Mouse (Mus musculus) kidney, embryonic 15.5 days (tissue): ENCODE measurements around the gene Snx9. TPM values are rescaled to one million over a fixed set of nuclear protein-coding genes. Genes with fewer than 3 reads are reported as not detected.

Experiments used
- ATAC-seq: fragments of 200-750 bp; cut with Nextera tagmentation; replicated peaks from 2 replicates; pipeline ENCODE4 v1.8.0; 2017; ENCODE audit warnings: moderate TSS enrichment; ENCODE audit not compliant: low FRiP score
- H3K27ac ChIP-seq: fragments of 300-500 bp; sonication (generic); 2 replicates; pipeline ENCODE4 v1.5.1; 2015; ENCODE audit warnings: mild to moderate bottlenecking, inconsistent platforms
- H3K27me3 ChIP-seq: fragments of 300-500 bp; sonication (generic); 2 replicates; pipeline ENCODE4 v1.6.1; 2015; ENCODE audit warnings: inconsistent platforms
- H3K36me3 ChIP-seq: fragments of 300-500 bp; sonication (generic); 2 replicates; pipeline ENCODE4 v1.6.1; 2015; ENCODE audit warnings: inconsistent platforms
- H3K4me1 ChIP-seq: fragments of 300-500 bp; sonication (generic); 2 replicates; pipeline ENCODE4 v1.6.1; 2015; ENCODE audit warnings: inconsistent platforms
- H3K4me2 ChIP-seq: fragments of 300-500 bp; sonication (generic); 2 replicates; pipeline ENCODE4 v1.6.1; 2015; ENCODE audit warnings: moderate library complexity, mild to moderate bottlenecking, inconsistent platforms
- H3K4me3 ChIP-seq: fragments of 300-500 bp; sonication (generic); replicated peaks from 2 replicates; pipeline ENCODE4 v1.5.1; 2015; ENCODE audit warnings: mild to moderate bottlenecking, inconsistent platforms
- H3K9ac ChIP-seq: fragments of 300-500 bp; sonication (generic); 2 replicates; pipeline ENCODE4 v1.6.1; 2015; ENCODE audit warnings: mild to moderate bottlenecking, inconsistent platforms
- H3K9me3 ChIP-seq: fragments of 300-500 bp; sonication (generic); replicated peaks from 2 replicates; pipeline ENCODE4 v1.6.1; 2016; ENCODE audit warnings: inconsistent platforms
- WGBS: fragments of 180-500 bp; shearing (Covaris S2); methylation state at CpG from one replicate; pipeline ENCODE4 v1.1.7; 2015; ENCODE audit warnings: mixed read lengths; 5-methylcytosine and 5-hydroxymethylcytosine counted together
- polyA plus RNA-seq: library from polyadenylated mRNA; unstranded; fragments of >200 nt; fragmentation: Nextera tagmentation; extraction: Ambion mirVana; gene quantifications from 2 replicates; pipeline ENCODE4 v1.2.1, GENCODE M21; 2015

Snx9 gene
- polyA plus RNA-seq, 1 experiment from 2014 or later = 36.4 TPM

GRCm38 (mm10) chr17:5921954-5922353, 80.8 kb downstream of the Snx9 start:
- H3K9ac ChIP-seq = no peak overlapping the region
- no peak overlapping the region for H3K4me3 ChIP-seq
- ATAC-seq = no peak
- WGBS = 93% methylated on average over 8 of the region's 8 CpGs
- H3K36me3 ChIP-seq = peaks cover 90% of the 10 kb centered on the region
- H3K9me3 ChIP-seq = no peaks in the 10 kb centered on the region
- H3K27me3 ChIP-seq = no peaks in the 10 kb centered on the region
- no peaks in the 10 kb centered on the region for H3K4me1 ChIP-seq
- H3K27ac ChIP-seq = no peak overlapping the region
- no peak overlapping the region for H3K4me2 ChIP-seq

GRCm38 (mm10) chr17:5923281-5923680, 82.2 kb downstream of the Snx9 start:
- peaks cover 95% of the 10 kb centered on the region for H3K36me3 ChIP-seq

DNA sequence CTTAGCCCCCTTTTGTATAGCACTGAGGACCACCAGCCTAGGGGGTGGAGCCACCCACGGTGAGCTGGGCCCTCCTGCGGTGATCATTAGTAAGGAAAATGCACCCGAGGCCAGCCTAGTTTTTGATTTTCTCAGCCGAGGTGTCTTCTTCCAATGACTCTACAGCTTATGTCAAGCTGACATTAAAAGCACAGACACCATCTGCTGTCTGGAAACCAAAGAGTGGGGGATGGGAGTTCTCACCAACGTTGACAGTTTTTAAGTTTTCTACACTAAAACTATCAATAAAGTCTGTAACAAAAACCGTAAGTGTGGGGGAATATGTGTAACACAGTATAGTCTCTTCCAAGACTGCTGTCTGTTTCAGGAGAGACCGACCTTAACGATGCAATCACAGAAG, 83.1 kb downstream of the Snx9 start:
- Histone ChIP-seq H3K9me3 (no peaks in the 10 kb centered on the region), H3K4me2 (no peak overlapping the region), H3K4me1 (no peaks in the 10 kb centered on the region), H3K9ac (no peak overlapping the region), H3K4me3 (no peak overlapping the region), H3K27me3 (no peaks in the 10 kb centered on the region), H3K36me3 (peaks cover 95% of the 10 kb centered on the region), H3K27ac (no peak overlapping the region)
- 60% methylated on average over 8 of the region's 8 CpGs for WGBS
- ATAC-seq = no peak

More at GRCm38 (mm10) chr17:5923281-5923680, 82.2 kb downstream of the Snx9 start:
- H3K4me2 ChIP-seq = no peak overlapping the region
- no peak overlapping the region for H3K27ac ChIP-seq
- no peaks in the 10 kb centered on the region for H3K27me3 ChIP-seq
- H3K4me1 ChIP-seq = no peaks in the 10 kb centered on the region
- H3K9ac ChIP-seq = no peak overlapping the region
- 77% methylated on average over 9 of the region's 9 CpGs for WGBS
- ATAC-seq = no peak
- no peak overlapping the region for H3K4me3 ChIP-seq
- H3K9me3 ChIP-seq = no peaks in the 10 kb centered on the region

- no peak for ATAC-seq
- no peak overlapping the region for H3K27ac ChIP-seq
- WGBS = 52% methylated on average over 7 of the region's 7 CpGs
Measured at GRCm38 (mm10) chr17:5926710-5927109, 85.6 kb downstream of the Snx9 start.

DNA sequence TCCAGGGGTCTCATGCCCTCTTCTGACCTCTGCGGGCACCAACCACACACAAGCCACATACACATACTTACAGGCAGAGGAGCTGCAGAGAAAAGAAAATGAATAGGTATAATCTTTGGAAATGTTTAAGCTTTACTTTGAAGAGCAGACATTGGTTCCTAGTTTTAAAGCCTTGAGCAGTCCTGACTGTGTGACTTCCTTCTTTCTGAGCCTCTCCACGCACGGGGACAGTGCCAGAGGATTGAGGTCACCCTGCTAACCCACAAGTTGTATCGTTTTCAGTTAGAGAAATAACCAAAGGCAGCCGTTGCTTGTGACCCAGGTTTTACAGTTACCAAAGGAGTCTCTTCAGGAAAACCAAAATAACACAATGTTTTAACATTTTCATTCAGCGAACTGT, 87.9 kb downstream of the Snx9 start:
- ATAC-seq = no peak
- Histone ChIP-seq H3K9ac (no peak overlapping the region), H3K4me2 (no peak overlapping the region), H3K36me3 (peaks cover 65% of the 10 kb centered on the region), H3K27ac (no peak overlapping the region), H3K4me3 (no peak overlapping the region), H3K4me1 (no peaks in the 10 kb centered on the region), H3K27me3 (no peaks in the 10 kb centered on the region), H3K9me3 (no peaks in the 10 kb centered on the region)
- WGBS = 86% methylated on average over 6 of the region's 6 CpGs

More at GRCm38 (mm10) chr17:5926710-5927109, 85.6 kb downstream of the Snx9 start:
- no peaks in the 10 kb centered on the region for H3K27me3 ChIP-seq
- H3K9me3 ChIP-seq = no peaks in the 10 kb centered on the region
- H3K36me3 ChIP-seq = peaks cover 87% of the 10 kb centered on the region
- H3K4me2 ChIP-seq = no peak overlapping the region
- H3K9ac ChIP-seq = no peak overlapping the region
- no peaks in the 10 kb centered on the region for H3K4me1 ChIP-seq
- no peak overlapping the region for H3K4me3 ChIP-seq

GRCm38 (mm10) chr17:5932161-5932560, 91.0 kb downstream of the Snx9 start:
- H3K36me3 ChIP-seq = peaks cover 38% of the 10 kb centered on the region
- no peaks in the 10 kb centered on the region for H3K27me3 ChIP-seq
- H3K9me3 ChIP-seq = no peaks in the 10 kb centered on the region
- no peak for ATAC-seq
- no peak overlapping the region for H3K4me3 ChIP-seq
- WGBS = 63% methylated on average over 5 of the region's 5 CpGs
- peaks cover 20% of the 10 kb centered on the region for H3K4me1 ChIP-seq
- no peak overlapping the region for H3K9ac ChIP-seq
- H3K27ac ChIP-seq = no peak overlapping the region
- no peak overlapping the region for H3K4me2 ChIP-seq

- H3K27me3 ChIP-seq = 0 out of 2 replicates have a peak, but pooled peaks cover under 1% of the 10 kb centered on the region
- H3K36me3 ChIP-seq = peaks cover 12% of the 10 kb centered on the region
- peak overlapping the region; percentile 52 for H3K9ac ChIP-seq
- 2% methylated on average over 30 of the region's 30 CpGs for WGBS
- peak; percentile 90 for ATAC-seq
- H3K27ac ChIP-seq = peak overlapping the region; percentile 70
- H3K4me1 ChIP-seq = peaks cover 20% of the 10 kb centered on the region
- H3K4me2 ChIP-seq = peak overlapping the region; percentile 79
- no peaks in the 10 kb centered on the region for H3K9me3 ChIP-seq
- peak overlapping the region; percentile 42 for H3K4me3 ChIP-seq
Measured at GRCm38 (mm10) chr17:5934554-5935324, 93.6 kb downstream of the Snx9 start.

GRCm38 (mm10) chr17:5935680-5936079, 94.6 kb downstream of the Snx9 start:
- no peak overlapping the region for H3K4me3 ChIP-seq
- whole genome bisulfite sequencing = 59% methylated on average over 3 of the region's 3 CpGs
- H3K27me3 ChIP-seq = peaks cover 6% of the 10 kb centered on the region
- no peak overlapping the region for H3K9ac ChIP-seq
- H3K27ac ChIP-seq = no peak overlapping the region
- H3K4me2 ChIP-seq = 0 out of 2 replicates have a peak overlapping the region, but pooled peaks have one; percentile 79
- peaks cover 28% of the 10 kb centered on the region for H3K4me1 ChIP-seq
- no peaks in the 10 kb centered on the region for H3K9me3 ChIP-seq
- peaks cover 6% of the 10 kb centered on the region; the same call in 1 of the 2 replicates for H3K36me3 ChIP-seq
- no peak for ATAC-seq

DNA sequence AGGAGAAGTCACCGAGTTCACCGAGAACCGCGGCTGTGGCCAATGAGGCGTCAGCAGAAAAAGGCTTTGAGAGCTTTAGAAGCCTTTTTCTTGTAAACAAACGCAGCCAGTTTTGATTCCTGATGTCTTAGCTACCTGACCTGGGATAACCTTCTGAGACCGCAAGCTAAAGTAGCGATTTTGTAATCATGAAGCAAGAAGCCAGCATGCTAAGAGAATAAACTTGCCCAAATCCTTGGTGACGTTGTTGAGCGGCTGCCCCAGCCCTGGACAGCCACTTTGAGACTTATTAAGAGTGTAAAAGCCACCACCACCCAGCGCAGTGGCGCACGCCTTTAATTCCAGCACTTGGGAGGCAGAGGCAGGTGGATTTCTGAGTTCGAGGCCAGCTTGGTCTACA, 95.1 kb downstream of the Snx9 start:
- Histone ChIP-seq H3K4me1 (peaks cover 31% of the 10 kb centered on the region), H3K4me3 (no peak overlapping the region), H3K9me3 (no peaks in the 10 kb centered on the region), H3K4me2 (no peak overlapping the region), H3K9ac (no peak overlapping the region), H3K27ac (no peak overlapping the region), H3K27me3 (peaks cover 6% of the 10 kb centered on the region), H3K36me3 (peaks cover 3% of the 10 kb centered on the region; the same call in 1 of the 2 replicates)
- no peak for ATAC-seq
- 73% methylated on average over 14 of the region's 14 CpGs for WGBS

DNA sequence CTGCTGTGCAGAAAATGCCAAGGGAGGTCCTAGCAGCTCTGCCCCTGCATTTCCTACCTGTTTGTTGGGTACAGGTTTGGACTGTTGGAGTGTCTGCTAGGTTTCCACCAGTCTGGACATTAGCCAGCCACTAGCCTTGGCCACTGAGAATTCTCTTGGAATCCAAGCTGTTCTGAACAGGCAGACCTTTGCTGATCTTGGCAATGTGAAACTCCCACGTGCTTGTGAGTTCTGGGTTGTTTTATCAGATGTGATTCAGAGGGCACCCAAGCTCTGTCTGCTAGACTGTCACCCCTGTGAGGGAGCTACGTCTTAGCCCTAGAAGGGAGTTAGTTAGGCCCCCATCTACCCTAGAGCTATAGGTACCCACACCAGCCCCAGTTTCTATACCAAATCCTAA, 96.3 kb downstream of the Snx9 start:
- H3K4me3 ChIP-seq = no peak overlapping the region
- no peak overlapping the region for H3K27ac ChIP-seq
- no peak overlapping the region for H3K9ac ChIP-seq
- no peak for ATAC-seq
- peaks cover 6% of the 10 kb centered on the region for H3K27me3 ChIP-seq
- H3K36me3 ChIP-seq = no peaks in the 10 kb centered on the region
- peaks cover 40% of the 10 kb centered on the region for H3K4me1 ChIP-seq
- no peaks in the 10 kb centered on the region for H3K9me3 ChIP-seq
- 50% methylated on average over 2 of the region's 2 CpGs for WGBS
- H3K4me2 ChIP-seq = no peak overlapping the region

- Histone ChIP-seq H3K9me3 (no peaks in the 10 kb centered on the region), H3K4me3 (no peak overlapping the region), H3K27me3 (peaks cover 6% of the 10 kb centered on the region), H3K27ac (no peak overlapping the region), H3K9ac (no peak overlapping the region), H3K4me1 (peaks cover 37% of the 10 kb centered on the region), H3K36me3 (no peaks in the 10 kb centered on the region), H3K4me2 (peak overlapping the region; percentile 82; the same call in 1 of the 2 replicates)
- ATAC-seq = no peak; the same call in 1 of the 2 replicates
- 59% methylated on average over 12 of the region's 12 CpGs for WGBS
Measured at GRCm38 (mm10) chr17:5939871-5940270, 98.7 kb downstream of the Snx9 start.

DNA sequence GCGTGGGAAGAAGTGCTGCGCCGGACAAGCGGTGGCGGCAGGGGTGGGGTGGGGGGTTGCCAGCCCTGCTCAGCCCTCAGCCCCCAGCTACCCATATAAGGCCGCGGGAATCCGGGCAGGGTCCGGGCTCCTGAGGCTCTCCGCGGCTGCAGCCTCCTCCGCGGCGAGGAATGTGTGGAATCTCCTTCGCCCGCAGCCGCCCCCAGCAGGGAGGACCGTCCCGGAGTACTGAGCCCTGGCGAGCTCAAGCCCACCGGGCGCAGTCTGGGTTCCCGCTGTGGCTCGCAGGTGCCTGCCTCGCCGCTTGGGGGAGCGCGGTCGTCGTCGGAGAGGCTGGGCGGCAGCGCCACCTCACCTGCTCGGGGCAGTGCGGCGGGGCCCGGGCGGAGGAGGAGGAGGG, 99.7 kb downstream of the Snx9 start:
- Histone ChIP-seq H3K4me1 (peaks cover 28% of the 10 kb centered on the region), H3K9me3 (no peaks in the 10 kb centered on the region), H3K4me3 (peak overlapping the region; percentile 72), H3K27me3 (peaks cover 6% of the 10 kb centered on the region), H3K4me2 (peak overlapping the region; percentile 82), H3K27ac (peak overlapping the region; percentile 41; the same call in 1 of the 2 replicates), H3K36me3 (no peaks in the 10 kb centered on the region), H3K9ac (peak overlapping the region; percentile 46)
- ATAC-seq = peak; percentile 90
- WGBS = under 1% methylated on average over 31 of the region's 38 CpGs
